Mouse (Mus musculus) gastrocnemius, postnatal 36 days (tissue): ENCODE results near the gene Fam13c. TPM values are rescaled to one million over a fixed set of nuclear protein-coding genes. Genes with fewer than 3 reads are reported as not detected.

ENCODE experiments used
- DNase-seq, 2 experiments: peaks; one replicate each; pipeline ENCODE4 v3.0.0; 2022
- intact Hi-C: fragments of 180-260 bp; cut with DNase I; formaldehyde crosslinking; loops from one replicate; pipeline ENCODE4 v1.15.1; 2025
- total RNA-seq, 2 experiments: library from RNA; stranded (reverse); gene quantifications; 2 replicates each; pipeline ENCODE4 v1.2.3; 2021

The Fam13c gene
- total RNA-seq, 2 experiments from 2014 or later: 4.7 to 5.8 TPM

GRCm38 (mm10) chr10:70586876-70587405, 146.7 kb downstream of the Fam13c start:
- intact Hi-C loops: no loop called here
- DNase-seq: no peak

- DNase-seq: no peak
- intact Hi-C loops: loop anchor here (10.0 kb wide), 1 partner anchor 221 kb away; no protein-coding TSS in a partner anchor
Observed at GRCm38 (mm10) chr10:70594007-70594406, 153.7 kb downstream of the Fam13c start.

- DNase-seq: no peak
- intact Hi-C loops: loop anchor here (10.0 kb wide), 1 partner anchor 217 kb away; no protein-coding TSS in a partner anchor
Observed at GRCm38 (mm10) chr10:70598081-70598515, 157.8 kb downstream of the Fam13c start.

GRCm38 (mm10) chr10:70598516-70599125, 158.3 kb downstream of the Fam13c start:
- intact Hi-C loops: loop anchor here (10.0 kb wide), 1 partner anchor 216 kb away; no protein-coding TSS in a partner anchor
- DNase-seq: peak; percentile 8 to 10

- peak in 1 of 2 experiments; percentile 15 for DNase-seq
- intact Hi-C loops: loop anchor here (10.0 kb wide), 1 partner anchor 215 kb away; no protein-coding TSS in a partner anchor
Observed at GRCm38 (mm10) chr10:70599126-70599924, 159.0 kb downstream of the Fam13c start.

- DNase-seq: no peak
Observed at GRCm38 (mm10) chr10:70599925-70600305, 159.6 kb downstream of the Fam13c start.

More at GRCm38 (mm10) chr10:70599925-70600305, 159.6 kb downstream of the Fam13c start:
- intact Hi-C loops: loop anchor here (10.0 kb wide), 1 partner anchor 215 kb away; no protein-coding TSS in a partner anchor

Other genes with a start within 250 kb of the Fam13c start
- gene Mrln, start 235.8 kb upstream of the Fam13c start, total RNA-seq: 100 to 1,000 TPM; 116 to 137 TPM
- gene Slc16a9, start 195.4 kb upstream of the Fam13c start, total RNA-seq: 1 to 10 TPM; 3.7 to 5.6 TPM
- gene Phyhipl, start 215.5 kb downstream of the Fam13c start, total RNA-seq: not detected